Mouse (Mus musculus) myocyte (in vitro differentiated cells): ENCODE measurements around the gene Mctp1. TPM values are rescaled to one million over a fixed set of nuclear protein-coding genes. Genes with fewer than 3 reads are reported as not detected.
"Not testable (repeated sequence)": the region's sequence is repeated elsewhere in the genome, so short reads cannot be mapped to it uniquely, and the experiment has no call there.

Experiments used
- H3K27me3 ChIP-seq: one replicate; pipeline ENCODE4 v1.6.1; 2011; ENCODE audit not compliant: control insufficient read depth, insufficient read depth, insufficient read length
- H3K36me3 ChIP-seq: one replicate; pipeline ENCODE4 v1.6.1; 2011; ENCODE audit not compliant: control insufficient read depth, insufficient read depth
- H3K4me2 ChIP-seq: one replicate; pipeline ENCODE4 v1.6.1; 2011; ENCODE audit warnings: low read depth, control low read depth
- H3K4me3 ChIP-seq: one replicate; pipeline ENCODE4 v1.5.1; 2011; ENCODE audit warnings: mild to moderate bottlenecking, control low read depth, moderate library complexity
- H3K79me2 ChIP-seq: one replicate; pipeline ENCODE4 v1.6.1; 2011; ENCODE audit not compliant: control insufficient read depth, insufficient read depth
- H3ac ChIP-seq: one replicate; pipeline ENCODE4 v1.6.1; 2011; ENCODE audit not compliant: control insufficient read depth, insufficient read length
- CEBPB ChIP-seq: IDR thresholded peaks from 2 replicates; pipeline ENCODE4 v1.6.1; 2011; ENCODE audit warnings: mild to moderate bottlenecking, moderate library complexity; ENCODE audit not compliant: poor library complexity, insufficient read depth, severe bottlenecking
- E2F4 ChIP-seq: IDR thresholded peaks from one replicate; pipeline ENCODE4 v1.6.1; 2011; ENCODE audit warnings: mild to moderate bottlenecking, control low read depth, moderate library complexity; ENCODE audit not compliant: insufficient read depth
- MAX ChIP-seq: IDR thresholded peaks from one replicate; pipeline ENCODE4 v1.6.1; 2011; ENCODE audit warnings: low read depth, mild to moderate bottlenecking, control low read depth
- MYOD1 ChIP-seq, 3 experiments: IDR thresholded peaks; one replicate each; pipeline ENCODE4 v1.6.1; 2011; ENCODE audit warnings: control low read depth in 2 of 3, low read depth in 2 of 3, mild to moderate bottlenecking in 2 of 3, moderate library complexity in 1 of 3; ENCODE audit not compliant: insufficient read length in 2 of 3, control insufficient read depth in 1 of 3
- MYOG ChIP-seq, 3 experiments: IDR thresholded peaks; one replicate each; pipeline ENCODE4 v1.6.1; 2011; ENCODE audit warnings: control low read depth in 2 of 3, low read depth in 2 of 3, mild to moderate bottlenecking in 2 of 3; ENCODE audit not compliant: insufficient read length in 2 of 3, control insufficient read depth in 1 of 3, insufficient read depth in 1 of 3
- POLR2A ChIP-seq: IDR thresholded peaks from one replicate; pipeline ENCODE4 v1.6.1; 2011; ENCODE audit warnings: low read depth, mild to moderate bottlenecking, control low read depth, moderate library complexity; ENCODE audit not compliant: insufficient read length
- POLR2AphosphoS2 ChIP-seq: IDR thresholded peaks from one replicate; pipeline ENCODE4 v1.6.1; 2011; ENCODE audit warnings: low read depth, control low read depth; ENCODE audit not compliant: insufficient read length
- REST ChIP-seq: IDR thresholded peaks from one replicate; pipeline ENCODE4 v1.6.1; 2011; ENCODE audit warnings: mild to moderate bottlenecking, control low read depth, moderate library complexity; ENCODE audit not compliant: insufficient read depth, insufficient read length
- SRF ChIP-seq: IDR thresholded peaks from one replicate; pipeline ENCODE4 v1.6.1; 2011; ENCODE audit warnings: low read depth; ENCODE audit not compliant: control insufficient read depth, insufficient read length
- TCF12 ChIP-seq: IDR thresholded peaks from one replicate; pipeline ENCODE4 v1.6.1; 2011; ENCODE audit warnings: mild to moderate bottlenecking, control low read depth; ENCODE audit not compliant: poor library complexity, insufficient read depth, severe bottlenecking
- TCF3 ChIP-seq: IDR thresholded peaks from one replicate; pipeline ENCODE4 v1.6.1; 2011; ENCODE audit warnings: low read depth, control low read depth; ENCODE audit not compliant: insufficient read length
- USF1 ChIP-seq: IDR thresholded peaks from one replicate; pipeline ENCODE4 v1.6.1; 2011; ENCODE audit warnings: low read depth, mild to moderate bottlenecking, control low read depth, moderate library complexity
- polyA plus RNA-seq: library from polyadenylated mRNA; unstranded; fragments of >200 nt; fragmentation: generic; extraction: Trizol; gene quantifications from one replicate; pipeline ENCODE4 v1.2.1, GENCODE M21; 2012; ENCODE audit warnings: missing spikeins

The Mctp1 gene
- polyA plus RNA-seq, 1 experiment, result 0.67 TPM

DNA sequence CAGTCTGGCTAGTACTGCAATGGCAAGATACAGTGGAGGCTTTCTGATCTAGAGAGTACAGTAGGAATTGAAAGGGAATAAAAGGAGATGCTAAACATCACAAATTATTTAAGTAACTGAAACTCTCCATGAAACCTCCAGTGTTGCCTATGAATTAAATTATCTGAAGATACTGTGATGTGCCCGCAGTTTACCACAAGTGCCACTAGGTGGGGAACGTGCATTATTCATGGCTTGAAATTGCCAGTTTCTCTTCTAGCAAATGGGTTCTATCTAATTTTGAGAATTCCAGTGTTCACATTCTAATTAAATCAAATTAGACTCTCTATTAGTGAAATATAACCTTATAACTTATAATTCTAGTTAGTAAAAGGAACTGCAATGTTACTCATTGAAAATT, 585.1 kb downstream of the Mctp1 start:
- H3K36me3 ChIP-seq, result no peaks in the 10 kb centered on the region
- no peaks in the 10 kb centered on the region for H3K27me3 ChIP-seq
- no peak overlapping the region for H3ac ChIP-seq
- H3K4me3 ChIP-seq, result no peak overlapping the region
- no peak for TF ChIP-seq TCF3
- no peak for TF ChIP-seq SRF
- TF ChIP-seq REST, result no peak
- TF ChIP-seq POLR2A, result no peak
- no peak for TF ChIP-seq CEBPB
- no peak for TF ChIP-seq E2F4
- TF ChIP-seq MAX, result no peak
- no peak for TF ChIP-seq POLR2AphosphoS2
- no peak for TF ChIP-seq MYOG (IDR thresholded peaks at IDR 0.05; ENCODE audit: control insufficient read depth in 1 of 3, insufficient read depth in 1 of 3, insufficient read length in 2 of 3, low read depth in 2 of 3)
- no peak for TF ChIP-seq TCF12
- TF ChIP-seq USF1, result no peak
- no peak for TF ChIP-seq MYOD1 (IDR thresholded peaks at IDR 0.05; ENCODE audit: control insufficient read depth in 1 of 3, insufficient read length in 2 of 3, low read depth in 2 of 3)
- no peak overlapping the region for H3K4me2 ChIP-seq
- H3K79me2 ChIP-seq, result no peaks in the 10 kb centered on the region

DNA sequence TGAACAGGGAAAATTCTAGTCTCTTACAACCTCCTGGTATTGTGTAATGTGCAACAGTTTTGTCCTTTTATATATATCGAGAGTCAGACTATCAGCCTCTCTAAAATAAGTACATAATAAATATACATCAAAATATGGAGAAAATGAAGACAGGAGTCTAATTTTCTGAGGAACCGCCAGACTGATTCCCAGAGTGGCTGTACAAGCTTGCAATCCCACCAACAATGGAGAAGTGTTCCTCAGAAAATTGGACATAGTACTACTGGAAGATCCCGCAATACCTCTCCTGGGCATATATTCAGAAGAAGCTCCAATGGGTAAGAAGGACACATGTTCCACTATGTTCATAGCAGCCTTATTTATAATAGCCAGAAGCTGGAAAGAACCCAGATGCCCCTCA, 586.7 kb downstream of the Mctp1 start:
- not testable (repeated sequence) for H3K27me3 ChIP-seq, H3K36me3 ChIP-seq, H3K4me2 ChIP-seq, H3ac ChIP-seq, H3K4me3 ChIP-seq, H3K79me2 ChIP-seq

GRCm38 (mm10) chr13:77002628-77003027, 618.3 kb downstream of the Mctp1 start:
- no peak for TF ChIP-seq E2F4
- H3ac ChIP-seq, result no peak overlapping the region
- H3K36me3 ChIP-seq, result no peaks in the 10 kb centered on the region
- no peaks in the 10 kb centered on the region for H3K27me3 ChIP-seq
- H3K4me3 ChIP-seq, result no peak overlapping the region
- H3K79me2 ChIP-seq, result no peaks in the 10 kb centered on the region
- no peak overlapping the region for H3K4me2 ChIP-seq

DNA sequence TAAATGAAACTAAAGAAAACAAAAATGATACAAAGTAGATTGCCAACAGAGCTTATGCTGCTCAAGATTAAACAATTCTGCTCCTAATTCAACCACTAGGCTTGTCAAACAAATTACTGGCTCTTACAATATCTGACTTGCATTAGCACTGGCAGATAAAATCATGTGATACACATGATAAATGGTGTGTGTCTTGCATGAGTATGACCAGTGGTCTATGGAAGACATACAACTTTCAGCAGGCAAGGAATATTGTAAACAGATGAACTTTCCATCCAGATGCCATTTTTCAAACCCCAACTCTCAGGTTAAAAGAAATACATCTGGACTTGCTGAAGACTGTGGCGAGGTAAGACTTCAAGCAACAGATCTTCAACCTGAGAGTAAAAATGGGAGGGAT, 619.3 kb downstream of the Mctp1 start:
- Histone ChIP-seq H3K4me3 (no peak overlapping the region), H3K36me3 (no peaks in the 10 kb centered on the region), H3K27me3 (no peaks in the 10 kb centered on the region), H3K79me2 (no peaks in the 10 kb centered on the region), H3ac (no peak overlapping the region), H3K4me2 (no peak overlapping the region)
- TF ChIP-seq POLR2AphosphoS2, result no peak
- TF ChIP-seq MYOD1 (IDR thresholded peaks at IDR 0.05; ENCODE audit: control insufficient read depth in 1 of 3, insufficient read length in 2 of 3, low read depth in 2 of 3), result no peak
- TF ChIP-seq REST, result no peak
- no peak for TF ChIP-seq USF1
- no peak for TF ChIP-seq MAX
- TF ChIP-seq MYOG (IDR thresholded peaks at IDR 0.05; ENCODE audit: control insufficient read depth in 1 of 3, insufficient read depth in 1 of 3, insufficient read length in 2 of 3, low read depth in 2 of 3), result no peak
- no peak for TF ChIP-seq E2F4
- no peak for TF ChIP-seq SRF
- TF ChIP-seq CEBPB, result no peak
- TF ChIP-seq TCF3, result no peak
- no peak for TF ChIP-seq TCF12

GRCm38 (mm10) chr13:77018851-77019250, 634.5 kb downstream of the Mctp1 start:
- Histone ChIP-seq H3K27me3 (no peaks in the 10 kb centered on the region), H3ac (no peak overlapping the region), H3K4me3 (no peak overlapping the region), H3K79me2 (no peaks in the 10 kb centered on the region), H3K4me2 (no peak overlapping the region), H3K36me3 (no peaks in the 10 kb centered on the region)
- TF ChIP-seq E2F4 (no peak), TCF12 (no peak), MYOG (IDR thresholded peaks at IDR 0.05; ENCODE audit: control insufficient read depth in 1 of 3, insufficient read depth in 1 of 3, insufficient read length in 2 of 3, low read depth in 2 of 3) (no peak), USF1 (no peak), CEBPB (no peak), POLR2A (no peak), TCF3 (no peak), REST (no peak)

GRCm38 (mm10) chr13:77029594-77029993, 645.3 kb downstream of the Mctp1 start:
- Histone ChIP-seq H3K36me3 (no peaks in the 10 kb centered on the region), H3K4me2 (peak overlapping the region; percentile 6), H3ac (no peak overlapping the region), H3K4me3 (no peak overlapping the region), H3K79me2 (no peaks in the 10 kb centered on the region), H3K27me3 (no peaks in the 10 kb centered on the region)
- TF ChIP-seq USF1 (no peak), MYOD1 (IDR thresholded peaks at IDR 0.05; ENCODE audit: control insufficient read depth in 1 of 3, insufficient read length in 2 of 3, low read depth in 2 of 3) (no peak), CEBPB (no peak), POLR2AphosphoS2 (no peak), POLR2A (no peak), REST (no peak), MAX (no peak), TCF12 (no peak), SRF (no peak), TCF3 (no peak), E2F4 (no peak), MYOG (IDR thresholded peaks at IDR 0.05; ENCODE audit: control insufficient read depth in 1 of 3, insufficient read depth in 1 of 3, insufficient read length in 2 of 3, low read depth in 2 of 3) (no peak)
